Mouse (Mus musculus) limb, embryonic 11.5 days (tissue): ENCODE data around the gene Mrpl27. TPM values are rescaled to one million over a fixed set of nuclear protein-coding genes. Genes with fewer than 3 reads are reported as not detected.
"Not testable (repeated sequence)": the region's sequence is repeated elsewhere in the genome, so short reads cannot be mapped to it uniquely, and the experiment has no call there.

Experiments
- ATAC-seq: fragments of 200-750 bp; cut with Nextera tagmentation; 2 replicates; pipeline ENCODE4 v1.8.0; 2017; ENCODE audit warnings: low read depth; ENCODE audit not compliant: insufficient number of reproducible peaks, low FRiP score, low TSS enrichment
- DNase-seq: peaks from one replicate; pipeline ENCODE4 v3.0.0-alpha.2; 2015; ENCODE audit warnings: low spot score
- H3K27ac ChIP-seq: fragments of 300-500 bp; sonication (generic); replicated peaks from 2 replicates; pipeline ENCODE4 v1.5.1; 2014; ENCODE audit warnings: low read depth, mild to moderate bottlenecking, low read length
- H3K27me3 ChIP-seq: fragments of 300-500 bp; sonication (generic); 2 replicates; pipeline ENCODE4 v1.6.1; 2014; ENCODE audit warnings: mild to moderate bottlenecking, low read length, mixed read lengths; ENCODE audit not compliant: control insufficient read depth, insufficient read depth
- H3K36me3 ChIP-seq: fragments of 300-500 bp; sonication (generic); 2 replicates; pipeline ENCODE4 v1.6.1; 2014; ENCODE audit warnings: mild to moderate bottlenecking, low read length, moderate library complexity, mixed read lengths; ENCODE audit not compliant: control insufficient read depth, insufficient read depth
- H3K4me1 ChIP-seq: fragments of 300-500 bp; sonication (generic); 2 replicates; pipeline ENCODE4 v1.6.1; 2014; ENCODE audit warnings: low read length, mixed read lengths; ENCODE audit not compliant: control insufficient read depth, insufficient read depth
- H3K4me2 ChIP-seq: fragments of 300-500 bp; sonication (generic); 2 replicates; pipeline ENCODE4 v1.6.1; 2014; ENCODE audit warnings: low read depth, mild to moderate bottlenecking, moderate library complexity; ENCODE audit not compliant: severe bottlenecking
- H3K4me3 ChIP-seq: fragments of 300-500 bp; sonication (generic); 2 replicates; pipeline ENCODE4 v1.5.1; 2014; ENCODE audit warnings: low read depth, low read length
- H3K9ac ChIP-seq: fragments of 300-500 bp; sonication (generic); 2 replicates; pipeline ENCODE4 v1.6.1; 2014; ENCODE audit warnings: mild to moderate bottlenecking, low read length
- H3K9me3 ChIP-seq: fragments of 300-500 bp; sonication (generic); 2 replicates; pipeline ENCODE4 v1.6.1; 2016; ENCODE audit warnings: low read length; ENCODE audit not compliant: control insufficient read depth
- WGBS: fragments of 180-500 bp; shearing (Covaris S2); extraction: QIAGEN DNeasy Blood & Tissue Kit; methylation state at CpG from one replicate; pipeline ENCODE4 v1.1.7; 2014; 5-methylcytosine and 5-hydroxymethylcytosine counted together
- polyA plus RNA-seq: library from polyadenylated mRNA; unstranded; fragments of >200 nt; fragmentation: Nextera tagmentation; extraction: Ambion mirVana; gene quantifications from 2 replicates; pipeline ENCODE4 v1.2.1, GENCODE M21; 2014

Mrpl27 gene
- polyA plus RNA-seq, 1 experiment from 2014 or later: 133 TPM

DNA sequence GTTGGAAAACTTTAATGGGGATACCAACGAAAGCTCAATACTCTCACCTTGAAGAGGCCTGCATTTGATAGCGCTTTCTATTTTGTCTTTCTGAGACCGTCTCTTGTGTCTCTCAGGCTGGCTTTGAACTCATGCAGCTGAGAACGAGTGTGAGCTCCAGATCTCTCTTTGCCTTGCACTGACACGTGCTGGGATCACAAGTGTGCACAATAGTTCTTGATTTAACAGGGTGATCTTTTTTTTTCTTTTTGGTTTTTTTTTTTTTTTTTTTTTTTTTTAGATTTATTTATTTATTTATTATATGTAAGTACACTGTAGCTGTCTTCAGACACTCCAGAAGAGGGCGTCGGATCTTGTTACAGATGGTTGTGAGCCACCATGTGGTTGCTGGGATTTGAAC is 2.3 kb upstream of the Mrpl27 start:
- H3K36me3 ChIP-seq: peaks cover 17% of the 10 kb centered on the region
- WGBS: 95% methylated on average over 5 of the region's 7 CpGs

DNA sequence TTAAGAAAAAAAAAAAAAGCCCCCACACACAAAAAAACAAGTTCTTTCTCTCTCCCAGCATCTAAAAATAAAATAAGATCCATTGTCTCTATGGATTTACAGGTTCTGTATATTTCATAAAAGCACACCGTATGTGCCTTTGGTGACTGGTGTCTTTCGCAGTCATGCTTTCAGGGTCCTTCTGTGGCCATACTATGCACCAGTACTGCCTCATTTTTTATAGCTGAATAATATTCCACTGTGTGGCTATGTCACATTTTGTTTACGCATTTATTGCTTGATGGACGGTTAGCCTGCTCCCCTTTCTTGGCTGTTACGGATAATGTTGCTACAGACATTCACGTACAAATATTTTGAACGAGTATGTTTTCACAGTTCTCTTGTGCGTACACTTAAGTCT is 594 bp upstream of the Mrpl27 start:
- H3K4me1 ChIP-seq: no peaks in the 10 kb centered on the region
- H3K27ac ChIP-seq: no peak overlapping the region
- peak overlapping the region; percentile 53 for H3K4me2 ChIP-seq
- H3K36me3 ChIP-seq: peaks cover 7% of the 10 kb centered on the region
- no peaks in the 10 kb centered on the region for H3K27me3 ChIP-seq
- WGBS: 47% methylated on average over 8 of the region's 8 CpGs
- H3K9me3 ChIP-seq: no peaks in the 10 kb centered on the region
- ATAC-seq (no peak), DNase-seq (no peak)
- H3K9ac ChIP-seq: no peak overlapping the region; the same call in 1 of the 2 replicates
- H3K4me3 ChIP-seq: peak overlapping the region; percentile 62

More for the DNA sequence above, 2.3 kb upstream of the Mrpl27 start:
- H3K27me3 ChIP-seq, H3K9me3 ChIP-seq, H3K4me2 ChIP-seq, DNase-seq, H3K27ac ChIP-seq, H3K9ac ChIP-seq, H3K4me1 ChIP-seq, H3K4me3 ChIP-seq, ATAC-seq: not testable (repeated sequence)

DNA sequence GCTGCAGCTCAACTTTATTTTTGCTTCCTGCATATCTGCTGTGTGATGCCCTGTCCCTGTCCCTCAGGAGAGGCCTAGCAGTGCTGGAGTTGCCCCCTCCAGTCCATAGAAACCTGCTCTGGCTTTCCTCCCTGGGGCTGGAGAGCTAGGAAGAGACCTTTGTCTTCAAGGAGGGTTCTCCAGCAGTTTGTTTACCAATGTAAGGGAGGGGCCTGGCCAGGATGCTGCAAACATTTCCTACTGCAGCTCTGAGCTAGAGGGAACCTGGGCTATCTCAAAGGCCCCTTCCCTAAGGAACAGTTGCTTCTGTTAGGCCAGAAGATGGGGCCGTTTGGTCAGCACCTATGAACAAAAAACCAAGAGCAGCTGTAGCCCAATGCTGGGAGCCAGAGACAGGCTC is 7.8 kb downstream of the Mrpl27 start:
- no peak for DNase-seq
- Histone ChIP-seq H3K9me3 (no peaks in the 10 kb centered on the region), H3K4me3 (no peak overlapping the region), H3K36me3 (peaks cover 32% of the 10 kb centered on the region), H3K27me3 (no peaks in the 10 kb centered on the region), H3K27ac (no peak overlapping the region), H3K9ac (no peak overlapping the region), H3K4me1 (no peaks in the 10 kb centered on the region), H3K4me2 (no peak overlapping the region)
- 65% methylated on average over 1 of the region's 1 CpGs for WGBS
- no peak for ATAC-seq

DNA sequence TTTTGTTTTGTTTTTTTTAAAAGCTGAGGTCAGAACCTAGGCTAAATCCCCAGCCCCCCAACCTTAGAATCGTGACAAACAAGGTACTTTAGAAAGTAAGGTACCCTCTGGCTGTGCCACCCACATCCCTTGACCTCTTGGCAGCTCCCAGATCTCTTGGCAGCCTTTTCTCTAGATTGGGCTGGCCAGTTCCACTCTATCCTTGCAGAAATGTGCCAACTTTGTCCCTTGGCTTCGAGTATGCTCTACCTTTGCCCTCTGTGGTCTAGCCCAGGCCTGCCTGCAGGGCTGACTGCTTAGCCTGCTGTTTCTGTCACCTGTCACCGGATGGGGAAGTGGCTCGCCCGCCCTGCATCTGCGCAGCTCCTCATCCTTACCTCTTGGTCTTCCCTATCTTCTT is 11.7 kb downstream of the Mrpl27 start:
- Histone ChIP-seq H3K4me1 (no peaks in the 10 kb centered on the region), H3K36me3 (peaks cover 38% of the 10 kb centered on the region), H3K9ac (no peak overlapping the region), H3K4me3 (no peak overlapping the region), H3K4me2 (no peak overlapping the region), H3K9me3 (no peaks in the 10 kb centered on the region), H3K27me3 (no peaks in the 10 kb centered on the region), H3K27ac (no peak overlapping the region)
- DNase-seq: no peak
- no peak for ATAC-seq
- 95% methylated on average over 6 of the region's 6 CpGs for WGBS

DNA sequence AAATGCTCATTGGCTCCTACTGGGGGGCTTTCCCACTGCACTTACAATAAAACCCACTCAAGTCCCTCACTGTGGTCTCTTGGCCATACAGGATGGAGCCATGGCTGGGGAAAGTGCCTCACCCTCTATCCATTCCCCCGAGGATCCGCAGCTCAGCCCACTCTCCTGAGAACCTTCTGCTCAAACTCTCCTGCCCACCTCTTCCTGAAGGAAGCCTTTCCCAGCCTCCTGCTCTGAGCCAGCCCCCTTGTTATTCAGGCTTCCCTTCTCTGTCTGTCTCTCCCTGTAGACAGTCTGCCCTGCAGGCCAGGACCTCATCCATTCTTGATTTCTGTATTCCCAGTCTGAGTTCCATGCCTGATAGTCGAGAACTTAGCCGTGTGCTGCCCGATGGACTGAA is 21.4 kb downstream of the Mrpl27 start:
- 89% methylated on average over 5 of the region's 5 CpGs for WGBS
- Histone ChIP-seq H3K27me3 (no peaks in the 10 kb centered on the region), H3K4me3 (no peak overlapping the region), H3K9me3 (no peaks in the 10 kb centered on the region), H3K4me2 (no peak overlapping the region), H3K4me1 (peaks cover 14% of the 10 kb centered on the region), H3K9ac (no peak overlapping the region), H3K36me3 (no peaks in the 10 kb centered on the region), H3K27ac (no peak overlapping the region)
- DNase-seq (no peak), ATAC-seq (no peak)

DNA sequence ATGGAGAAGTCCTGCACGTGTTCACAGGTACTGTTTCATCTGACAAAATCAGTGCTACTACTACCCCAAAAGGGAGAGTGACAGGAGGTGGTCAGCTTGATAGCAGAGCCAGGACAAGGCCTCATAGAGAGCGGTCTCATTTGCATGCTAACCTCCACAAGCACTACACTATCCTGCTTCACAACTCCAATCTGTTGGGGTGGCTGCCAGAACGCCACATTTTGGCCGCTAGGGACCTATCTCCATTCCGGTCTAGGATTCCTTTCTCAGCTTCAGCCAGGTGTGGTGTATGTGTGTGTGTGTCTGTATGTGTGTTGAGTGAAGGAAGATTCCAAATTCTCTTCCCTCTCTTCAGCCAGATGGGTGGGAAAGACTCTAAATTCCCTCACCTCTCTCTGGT is 21.9 kb downstream of the Mrpl27 start:
- 84% methylated on average over 5 of the region's 5 CpGs for WGBS
- DNase-seq (no peak), ATAC-seq (no peak)
- Histone ChIP-seq H3K36me3 (no peaks in the 10 kb centered on the region), H3K27me3 (no peaks in the 10 kb centered on the region), H3K4me1 (peaks cover 14% of the 10 kb centered on the region), H3K4me3 (no peak overlapping the region), H3K27ac (no peak overlapping the region), H3K9me3 (no peaks in the 10 kb centered on the region), H3K4me2 (no peak overlapping the region), H3K9ac (no peak overlapping the region; the same call in 1 of the 2 replicates)

DNA sequence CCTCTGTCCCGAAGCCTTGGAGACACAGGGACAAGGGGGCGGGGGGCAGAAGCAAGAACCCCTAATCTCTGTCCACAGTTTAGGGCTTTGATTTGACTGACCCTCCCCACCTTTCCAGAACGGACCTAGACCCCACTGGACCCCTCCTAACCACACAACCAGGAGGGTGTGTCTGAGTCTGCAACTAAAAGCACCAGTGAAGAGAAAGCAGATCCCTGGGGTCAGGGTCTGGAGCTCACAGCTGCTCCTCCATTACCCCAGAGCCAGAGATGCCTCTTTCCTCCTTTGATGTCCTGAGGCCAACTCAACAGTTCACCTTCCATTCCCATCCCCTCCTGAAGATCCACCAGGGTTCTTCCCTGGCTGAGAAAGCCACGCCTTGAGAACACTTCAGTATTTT is 22.7 kb downstream of the Mrpl27 start:
- H3K4me1 ChIP-seq: peaks cover 14% of the 10 kb centered on the region
- no peak overlapping the region for H3K27ac ChIP-seq

DNA sequence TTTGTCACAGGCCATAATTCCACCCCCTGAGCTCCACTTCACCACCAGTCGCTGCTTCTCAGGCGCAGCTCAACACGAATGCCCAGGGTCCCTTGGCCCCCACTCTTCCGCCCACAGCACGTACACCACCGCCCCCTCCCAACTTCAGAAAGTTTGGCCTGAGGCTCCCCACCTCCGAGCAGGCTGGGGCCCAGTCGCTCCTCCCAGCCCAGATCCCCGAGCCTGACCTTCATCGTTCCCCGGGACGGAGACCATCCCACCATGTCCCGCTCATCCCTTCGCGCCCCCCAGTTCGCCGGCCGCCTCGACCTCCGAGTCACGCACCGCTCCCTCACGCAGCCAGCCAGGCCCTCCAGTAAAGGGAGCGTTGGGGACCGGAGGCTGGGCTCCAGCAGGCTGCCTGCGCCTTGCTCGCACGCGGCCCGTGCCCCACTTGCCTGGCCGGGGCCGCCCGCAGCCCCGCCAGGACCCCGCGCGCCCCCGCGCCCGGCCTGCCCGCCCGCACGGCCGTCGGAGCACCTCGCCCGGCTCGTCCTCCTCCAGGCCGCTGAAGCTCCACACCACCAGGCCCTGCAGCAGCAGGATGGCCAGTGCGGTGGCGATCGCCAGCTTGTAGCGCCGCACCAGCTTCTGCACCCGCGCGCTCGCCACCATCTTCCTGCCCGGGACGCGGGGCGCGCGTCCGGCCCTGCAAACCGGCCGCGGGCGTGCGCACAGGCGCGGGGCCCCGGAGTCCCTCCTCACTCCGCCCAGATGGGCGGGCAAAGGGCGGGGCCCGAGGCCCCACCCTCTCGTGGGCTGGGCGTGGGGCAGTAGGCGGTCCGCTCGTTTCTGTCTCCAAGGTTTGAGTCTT is 23.4 kb downstream of the Mrpl27 start, which contains the start of gene Xylt2:
Gene Xylt2, minus strand, starts transcription at position 762 of the 853 bp plus-strand sequence.
- peak within 1 kb of the TSS; percentile 85 for H3K4me3 ChIP-seq
- 1% methylated on average over 80 of the region's 82 CpGs for WGBS
- no peaks in the 10 kb centered on the region for H3K9me3 ChIP-seq
- peaks cover 14% of the 10 kb centered on the region for H3K4me1 ChIP-seq
- DNase-seq: peak; percentile 94
- peak within 1 kb of the TSS; percentile 83 for H3K4me2 ChIP-seq
- H3K9ac ChIP-seq: peak within 1 kb of the TSS; percentile 96
- peak; percentile 92 for ATAC-seq
- H3K27ac ChIP-seq: peak within 1 kb of the TSS; percentile 80; the same call in 1 of the 2 replicates
- H3K27me3 ChIP-seq: no peaks in the 10 kb centered on the region
- no peaks in the 10 kb centered on the region for H3K36me3 ChIP-seq

More for the DNA sequence above, 22.7 kb downstream of the Mrpl27 start:
- WGBS: 34% methylated on average over 4 of the region's 4 CpGs
- H3K9me3 ChIP-seq: no peaks in the 10 kb centered on the region
- no peak for DNase-seq
- H3K9ac ChIP-seq: peak overlapping the region; percentile 96
- H3K36me3 ChIP-seq: no peaks in the 10 kb centered on the region
- peak overlapping the region; percentile 85 for H3K4me3 ChIP-seq
- ATAC-seq: no peak
- H3K27me3 ChIP-seq: no peaks in the 10 kb centered on the region
- peak overlapping the region; percentile 83 for H3K4me2 ChIP-seq
